Mouse (Mus musculus): ENCODE results near the gene Rere.

DNA sequence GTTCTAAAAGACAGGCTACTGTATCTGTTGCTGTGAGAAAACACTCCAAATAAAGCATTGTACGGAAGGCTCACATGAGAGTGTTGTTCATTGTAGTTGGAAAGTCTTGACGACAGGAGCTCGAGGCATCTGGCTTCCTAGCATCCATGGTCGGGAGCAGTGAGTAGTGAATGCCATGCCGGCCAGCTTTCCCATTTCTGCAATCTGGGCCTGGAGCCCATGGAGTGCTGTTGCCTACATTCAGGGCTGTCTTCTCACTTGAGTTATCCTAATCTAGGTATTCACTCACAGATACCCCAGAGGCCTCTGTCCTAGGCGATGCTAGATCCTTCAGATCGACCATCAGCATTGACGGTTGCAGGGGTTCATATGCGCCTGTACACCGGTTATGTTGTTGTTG is 160.5 kb downstream of the Rere start:
- TF ChIP-seq TAL1 (IDR thresholded peaks at IDR 0.05; ENCODE audit: low read length): no peak
- TF ChIP-seq GATA1 (IDR thresholded peaks at IDR 0.05; ENCODE audit: low read length): no peak

Measured in erythroblast, embryonic 14.5 days (primary cell).